Mouse (Mus musculus) stomach, postnatal 0 days (tissue): ENCODE data around the gene Zfp978.
"Not testable (repeated sequence)": the region's sequence is repeated elsewhere in the genome, so short reads cannot be mapped to it uniquely, and the experiment has no call there.

Source experiments
- CTCF ChIP-seq: IDR thresholded peaks from 2 replicates; pipeline ENCODE4 v1.5.1; 2016; ENCODE audit warnings: antibody characterized with exemption, low read depth, mild to moderate bottlenecking, moderate library complexity
- EP300 ChIP-seq: optimal IDR thresholded peaks from 2 replicates; pipeline ENCODE3; 2016; ENCODE audit warnings: antibody characterized with exemption

GRCm38 (mm10) chr4:147348401-147348800, 12.7 kb upstream of the Zfp978 start:
- TF ChIP-seq CTCF, EP300: not testable (repeated sequence)
